Mouse (Mus musculus): ENCODE measurements around the gene Lrrc55. TPM values are rescaled to one million over a fixed set of nuclear protein-coding genes. Genes with fewer than 3 reads are reported as not detected.

Lrrc55 gene
- polyA plus RNA-seq, 1 experiment = 1.5 TPM

- H3K4me3 ChIP-seq (ENCODE audit: low read depth, low read length) = no peak overlapping the region
- no peaks in the 10 kb centered on the region for H3K27me3 ChIP-seq (ENCODE audit: control insufficient read depth, insufficient read depth, low read length)
- H3K36me3 ChIP-seq (ENCODE audit: control insufficient read depth, insufficient read depth, low read length) = no peaks in the 10 kb centered on the region
- no peak for TF ChIP-seq POLR2A (IDR thresholded peaks at IDR 0.05; ENCODE audit: low read depth, low read length)
- no peak for TF ChIP-seq CTCF (IDR thresholded peaks at IDR 0.05; ENCODE audit: extremely low read depth, insufficient read length, insufficient replicate concordance, low read depth, low read length)
- 13% methylated on average over 3 of the region's 3 CpGs for WGBS
- no peak overlapping the region for H3K27ac ChIP-seq (ENCODE audit: insufficient read depth, low read depth, low read length)
- no peaks in the 10 kb centered on the region for H3K4me1 ChIP-seq (ENCODE audit: control insufficient read depth, insufficient read depth, insufficient read length, low read length)
These were observed 24.8 kb downstream of the Lrrc55 start for GRCm38 (mm10) chr2:85172071-85172762.

- no peak overlapping the region for H3K27ac ChIP-seq (ENCODE audit: insufficient read depth, low read depth, low read length)
- TF ChIP-seq CTCF (IDR thresholded peaks at IDR 0.05; ENCODE audit: extremely low read depth, insufficient read length, insufficient replicate concordance, low read depth, low read length) (no peak), POLR2A (IDR thresholded peaks at IDR 0.05; ENCODE audit: low read depth, low read length) (no peak)
- WGBS = 85% methylated on average over 1 of the region's 1 CpGs
These were observed 28.7 kb downstream of the Lrrc55 start for GRCm38 (mm10) chr2:85168327-85168726.

GRCm38 (mm10) chr2:85167624-85168023 is 29.4 kb downstream of the Lrrc55 start:
- no peak overlapping the region for H3K4me3 ChIP-seq (ENCODE audit: low read depth, low read length)
- no peak for TF ChIP-seq CTCF (IDR thresholded peaks at IDR 0.05; ENCODE audit: extremely low read depth, insufficient read length, insufficient replicate concordance, low read depth, low read length)
- no peak for TF ChIP-seq POLR2A (IDR thresholded peaks at IDR 0.05; ENCODE audit: low read depth, low read length)
- no peaks in the 10 kb centered on the region for H3K27me3 ChIP-seq (ENCODE audit: control insufficient read depth, insufficient read depth, low read length)
- no peaks in the 10 kb centered on the region for H3K4me1 ChIP-seq (ENCODE audit: control insufficient read depth, insufficient read depth, insufficient read length, low read length)
- H3K27ac ChIP-seq (ENCODE audit: insufficient read depth, low read depth, low read length) = no peak overlapping the region
- no peaks in the 10 kb centered on the region for H3K36me3 ChIP-seq (ENCODE audit: control insufficient read depth, insufficient read depth, low read length)
- WGBS = 63% methylated on average over 1 of the region's 1 CpGs

More at GRCm38 (mm10) chr2:85168327-85168726, 28.7 kb downstream of the Lrrc55 start:
- H3K27me3 ChIP-seq (ENCODE audit: control insufficient read depth, insufficient read depth, low read length) = no peaks in the 10 kb centered on the region
- no peaks in the 10 kb centered on the region for H3K4me1 ChIP-seq (ENCODE audit: control insufficient read depth, insufficient read depth, insufficient read length, low read length)
- no peaks in the 10 kb centered on the region for H3K36me3 ChIP-seq (ENCODE audit: control insufficient read depth, insufficient read depth, low read length)
- H3K4me3 ChIP-seq (ENCODE audit: low read depth, low read length) = no peak overlapping the region

GRCm38 (mm10) chr2:85163311-85164047 is 33.5 kb downstream of the Lrrc55 start:
- TF ChIP-seq POLR2A (IDR thresholded peaks at IDR 0.05; ENCODE audit: low read depth, low read length) (no peak), CTCF (IDR thresholded peaks at IDR 0.05; ENCODE audit: extremely low read depth, insufficient read length, insufficient replicate concordance, low read depth, low read length) (no peak)
- Histone ChIP-seq H3K4me3 (ENCODE audit: low read depth, low read length) (no peak overlapping the region), H3K36me3 (ENCODE audit: control insufficient read depth, insufficient read depth, low read length) (no peaks in the 10 kb centered on the region), H3K4me1 (ENCODE audit: control insufficient read depth, insufficient read depth, insufficient read length, low read length) (no peaks in the 10 kb centered on the region), H3K27me3 (ENCODE audit: control insufficient read depth, insufficient read depth, low read length) (no peaks in the 10 kb centered on the region), H3K27ac (ENCODE audit: insufficient read depth, low read depth, low read length) (no peak overlapping the region)
- 43% methylated on average over 7 of the region's 7 CpGs for WGBS

GRCm38 (mm10) chr2:85161638-85162093 is 35.3 kb downstream of the Lrrc55 start:
- Histone ChIP-seq H3K27ac (ENCODE audit: insufficient read depth, low read depth, low read length) (no peak overlapping the region), H3K4me3 (ENCODE audit: low read depth, low read length) (no peak overlapping the region), H3K4me1 (ENCODE audit: control insufficient read depth, insufficient read depth, insufficient read length, low read length) (no peaks in the 10 kb centered on the region), H3K27me3 (ENCODE audit: control insufficient read depth, insufficient read depth, low read length) (no peaks in the 10 kb centered on the region), H3K36me3 (ENCODE audit: control insufficient read depth, insufficient read depth, low read length) (no peaks in the 10 kb centered on the region)
- TF ChIP-seq POLR2A (IDR thresholded peaks at IDR 0.05; ENCODE audit: low read depth, low read length) = no peak
- 28% methylated on average over 1 of the region's 1 CpGs for WGBS

- H3K27me3 ChIP-seq (ENCODE audit: control insufficient read depth, insufficient read depth, low read length) = no peaks in the 10 kb centered on the region
- no peak overlapping the region for H3K4me3 ChIP-seq (ENCODE audit: low read depth, low read length)
- TF ChIP-seq POLR2A (IDR thresholded peaks at IDR 0.05; ENCODE audit: low read depth, low read length) (no peak), CTCF (IDR thresholded peaks at IDR 0.05; ENCODE audit: extremely low read depth, insufficient read length, insufficient replicate concordance, low read depth, low read length) (no peak)
- no peak overlapping the region for H3K27ac ChIP-seq (ENCODE audit: insufficient read depth, low read depth, low read length)
- no peaks in the 10 kb centered on the region for H3K4me1 ChIP-seq (ENCODE audit: control insufficient read depth, insufficient read depth, insufficient read length, low read length)
- H3K36me3 ChIP-seq (ENCODE audit: control insufficient read depth, insufficient read depth, low read length) = no peaks in the 10 kb centered on the region
- 75% methylated on average over 4 of the region's 4 CpGs for WGBS
These were observed 35.9 kb downstream of the Lrrc55 start for GRCm38 (mm10) chr2:85160901-85161637.

GRCm38 (mm10) chr2:85157382-85157781 is 39.6 kb downstream of the Lrrc55 start:
- Histone ChIP-seq H3K27me3 (ENCODE audit: control insufficient read depth, insufficient read depth, low read length) (no peaks in the 10 kb centered on the region), H3K36me3 (ENCODE audit: control insufficient read depth, insufficient read depth, low read length) (no peaks in the 10 kb centered on the region), H3K4me1 (ENCODE audit: control insufficient read depth, insufficient read depth, insufficient read length, low read length) (no peaks in the 10 kb centered on the region), H3K4me3 (ENCODE audit: low read depth, low read length) (no peak overlapping the region), H3K27ac (ENCODE audit: insufficient read depth, low read depth, low read length) (no peak overlapping the region)
- TF ChIP-seq CTCF (IDR thresholded peaks at IDR 0.05; ENCODE audit: extremely low read depth, insufficient read length, insufficient replicate concordance, low read depth, low read length) (no peak), POLR2A (IDR thresholded peaks at IDR 0.05; ENCODE audit: low read depth, low read length) (no peak)
- 73% methylated on average over 3 of the region's 3 CpGs for WGBS

Data from small intestine, adult 2 months (tissue).